Mouse (Mus musculus) liver, embryonic 14.5 days (tissue): ENCODE results near the gene Car6. TPM values are rescaled to one million over a fixed set of nuclear protein-coding genes. Genes with fewer than 3 reads are reported as not detected.

ENCODE experiments used
- ATAC-seq: fragments of 200-750 bp; cut with Nextera tagmentation; 2 replicates; pipeline ENCODE4 v1.8.0; 2017; ENCODE audit warnings: moderate number of reproducible peaks, mild to moderate bottlenecking, moderate library complexity; ENCODE audit not compliant: insufficient read depth
- DNase-seq, 3 experiments: peaks; one replicate each; pipeline ENCODE4 v3.0.0-alpha.2; 2012 to 2013; ENCODE audit warnings: low read depth in 3 of 3, low spot score in 3 of 3
- H3K27ac ChIP-seq: fragments of 300-500 bp; sonication (generic); 2 replicates; pipeline ENCODE4 v1.5.1; 2014; ENCODE audit warnings: moderate library complexity, mild to moderate bottlenecking, control low read depth, inconsistent platforms
- H3K27me3 ChIP-seq: fragments of 300-500 bp; sonication (generic); 2 replicates; pipeline ENCODE4 v1.6.1; 2014; ENCODE audit warnings: mild to moderate bottlenecking, low read length, moderate library complexity; ENCODE audit not compliant: control insufficient read depth, insufficient read depth
- H3K36me3 ChIP-seq: fragments of 300-500 bp; sonication (generic); replicated peaks from 2 replicates; pipeline ENCODE4 v1.6.1; 2014; ENCODE audit warnings: low read depth; ENCODE audit not compliant: control insufficient read depth, insufficient read depth
- H3K4me1 ChIP-seq, 2 experiments: fragments of 200-500 bp in 1 of 2; fragments of 300-500 bp in 1 of 2; sonication (generic) in 1 of 2; replicated peaks; 2 replicates each; pipeline ENCODE4 v1.6.1; 2012 to 2014; ENCODE audit warnings: antibody characterized with exemption in 1 of 2, inconsistent platforms in 1 of 2, low read length in 1 of 2; ENCODE audit not compliant: control insufficient read depth in 2 of 2, insufficient read depth in 2 of 2
- H3K4me2 ChIP-seq: fragments of 300-500 bp; sonication (generic); 2 replicates; pipeline ENCODE4 v1.6.1; 2014; ENCODE audit warnings: low read depth, mild to moderate bottlenecking, control low read depth, moderate library complexity
- H3K4me3 ChIP-seq, 2 experiments: fragments of 200-500 bp in 1 of 2; fragments of 300-500 bp in 1 of 2; sonication (generic) in 1 of 2; 2 replicates each; pipeline ENCODE4 v1.5.1; 2012 to 2014; ENCODE audit warnings: low read depth in 2 of 2, low read length in 2 of 2, mild to moderate bottlenecking in 2 of 2, control low read depth in 1 of 2, inconsistent platforms in 1 of 2, moderate library complexity in 1 of 2; ENCODE audit not compliant: insufficient read depth in 1 of 2
- H3K9ac ChIP-seq: fragments of 300-500 bp; sonication (generic); replicated peaks from 2 replicates; pipeline ENCODE4 v1.6.1; 2014; ENCODE audit warnings: mild to moderate bottlenecking, control low read depth, moderate library complexity
- H3K9me3 ChIP-seq: fragments of 300-500 bp; sonication (generic); 2 replicates; pipeline ENCODE4 v1.6.1; 2016; ENCODE audit warnings: low read length, mixed read lengths; ENCODE audit not compliant: control insufficient read depth
- CTCF ChIP-seq: IDR thresholded peaks from 2 replicates; pipeline ENCODE4 v1.5.1; 2016; ENCODE audit warnings: antibody characterized with exemption, low read depth, control low read depth
- EP300 ChIP-seq: IDR thresholded peaks from 2 replicates; pipeline ENCODE4 v1.6.1; 2016; ENCODE audit warnings: antibody characterized with exemption, low read depth
- WGBS: fragments of 180-500 bp; shearing (Covaris S2); extraction: QIAGEN DNeasy Blood & Tissue Kit; methylation state at CpG from one replicate; pipeline ENCODE4 v1.1.7; 2014; ENCODE audit not compliant: insufficient replicate concordance; 5-methylcytosine and 5-hydroxymethylcytosine counted together
- polyA plus RNA-seq, 2 experiments: library from polyadenylated mRNA; depleted of rRNA in 1 of 2; stranded (reverse) in 1 of 2; unstranded in 1 of 2; fragments of >200 nt; fragmentation: Nextera tagmentation in 1 of 2; extraction: Ambion mirVana in 1 of 2; gene quantifications; 2 replicates each; pipeline versions ENCODE4 v1.2.1 to v1.2.3; 2012 to 2014

Gene Car6
- polyA plus RNA-seq, 2 experiments, result 0.02 to 0.09 TPM

DNA sequence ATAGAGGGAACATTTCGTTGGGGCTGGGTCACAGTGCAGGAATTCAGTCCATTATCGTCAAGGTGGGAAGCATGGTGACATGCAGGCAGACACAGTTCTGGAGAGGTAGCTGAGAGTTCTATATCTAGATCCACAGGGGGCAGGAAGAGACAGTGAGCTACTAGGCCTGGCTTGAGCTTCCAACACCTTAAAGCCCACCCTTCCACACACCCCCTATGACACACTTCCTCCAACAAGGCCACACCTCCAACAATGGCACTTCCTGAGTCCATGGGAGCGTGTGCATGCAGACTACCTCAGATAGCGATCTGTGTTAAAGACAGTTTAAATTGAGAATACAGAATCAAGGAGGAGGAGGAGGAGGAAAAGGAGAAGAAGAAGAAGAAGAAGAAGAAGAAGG, 45.4 kb downstream of the Car6 start:
- H3K27me3 ChIP-seq, result no peaks in the 10 kb centered on the region
- H3K27ac ChIP-seq, result no peak overlapping the region
- TF ChIP-seq CTCF, result no peak
- TF ChIP-seq EP300, result no peak
- no peaks in the 10 kb centered on the region for H3K9me3 ChIP-seq
- 47% methylated on average over 4 of the region's 4 CpGs for WGBS
- DNase-seq (no peak), ATAC-seq (no peak)
- no peak overlapping the region for H3K4me2 ChIP-seq
- H3K4me3 ChIP-seq, result no peak overlapping the region
- H3K36me3 ChIP-seq, result no peaks in the 10 kb centered on the region
- H3K4me1 ChIP-seq, result peaks cover 0 to 9% of the 10 kb centered on the region in 2 experiments; a peak in 2 of 4 replicates
- H3K9ac ChIP-seq, result no peak overlapping the region

DNA sequence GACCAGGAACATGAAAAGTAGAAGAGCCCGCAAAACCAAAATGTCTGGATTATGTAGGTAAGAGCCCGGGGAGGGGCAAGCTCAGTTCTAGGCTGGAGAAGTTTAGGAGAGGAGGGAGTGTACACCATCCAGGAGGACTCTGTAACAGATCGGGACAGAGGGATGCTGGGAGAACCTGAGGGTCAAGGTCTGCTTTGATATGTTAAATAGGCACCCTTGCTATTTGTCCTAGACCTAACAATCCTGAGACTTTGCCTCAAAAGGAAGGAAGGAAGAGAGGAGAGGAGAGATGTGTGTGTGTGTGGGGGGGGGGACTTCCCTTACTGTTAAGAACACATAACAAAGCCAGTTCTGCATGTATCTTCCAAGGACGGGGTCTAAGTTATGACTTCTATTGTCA, 45.8 kb downstream of the Car6 start:
- Histone ChIP-seq H3K4me1 (peaks cover 0 to 9% of the 10 kb centered on the region in 2 experiments; a peak in 2 of 4 replicates), H3K36me3 (no peaks in the 10 kb centered on the region), H3K27me3 (no peaks in the 10 kb centered on the region), H3K9me3 (no peaks in the 10 kb centered on the region), H3K9ac (no peak overlapping the region), H3K27ac (no peak overlapping the region), H3K4me2 (no peak overlapping the region), H3K4me3 (no peak overlapping the region)
- TF ChIP-seq EP300 (no peak), CTCF (no peak)
- WGBS, result 64% methylated on average over 4 of the region's 4 CpGs
- ATAC-seq (no peak), DNase-seq (no peak)

DNA sequence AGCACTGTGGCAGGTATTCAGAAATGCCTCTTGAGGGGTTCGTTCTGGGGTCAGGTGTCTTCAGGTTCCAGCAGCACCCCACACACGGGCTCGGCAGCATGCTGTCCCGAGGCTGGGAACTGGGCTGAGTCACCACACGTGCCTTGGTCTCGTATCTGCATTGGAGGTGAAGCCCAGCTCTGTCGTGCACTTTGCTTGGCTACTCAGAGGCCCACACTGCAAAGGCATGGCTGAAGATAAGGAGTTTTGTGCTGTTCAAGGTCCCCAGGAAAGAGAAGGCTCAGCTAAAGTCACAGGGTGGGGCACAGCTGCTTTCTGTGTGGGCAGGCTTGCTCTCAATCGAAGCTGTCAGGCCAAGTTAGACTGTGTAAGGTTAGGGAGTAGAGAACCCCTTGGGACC, 48.6 kb downstream of the Car6 start:
- Histone ChIP-seq H3K27me3 (no peaks in the 10 kb centered on the region), H3K4me1 (peaks cover 0 to 9% of the 10 kb centered on the region in 2 experiments; a peak in 2 of 4 replicates), H3K4me2 (no peak overlapping the region), H3K9ac (no peak overlapping the region), H3K27ac (no peak overlapping the region), H3K4me3 (no peak overlapping the region), H3K9me3 (no peaks in the 10 kb centered on the region), H3K36me3 (no peaks in the 10 kb centered on the region)
- no peak for TF ChIP-seq CTCF
- no peak for TF ChIP-seq EP300
- 26% methylated on average over 8 of the region's 8 CpGs for WGBS
- DNase-seq (peak in 1 of 3 experiments; percentile 31), ATAC-seq (peak; percentile 84)

DNA sequence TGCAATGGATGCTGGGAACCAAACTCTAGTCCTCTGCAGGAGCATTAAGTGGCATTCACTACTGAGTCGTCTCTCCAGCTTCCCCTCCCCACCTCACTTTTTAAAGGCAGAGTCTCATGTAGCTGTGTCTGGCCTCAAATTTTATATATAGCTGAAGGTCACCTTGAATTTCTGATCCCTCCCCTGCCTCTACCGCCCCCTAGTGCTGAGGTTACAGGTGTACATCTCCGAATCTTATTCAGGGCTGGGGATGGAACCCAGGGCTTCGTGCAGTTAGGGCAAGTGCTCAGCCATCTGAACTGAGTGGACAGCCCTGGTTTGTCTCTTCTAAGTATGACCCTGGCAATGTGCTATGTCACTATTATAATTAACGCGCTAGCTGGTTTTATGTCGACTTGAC, 50.1 kb downstream of the Car6 start:
- no peak for TF ChIP-seq EP300
- TF ChIP-seq CTCF, result peak; percentile 53
- no peak for DNase-seq

DNA sequence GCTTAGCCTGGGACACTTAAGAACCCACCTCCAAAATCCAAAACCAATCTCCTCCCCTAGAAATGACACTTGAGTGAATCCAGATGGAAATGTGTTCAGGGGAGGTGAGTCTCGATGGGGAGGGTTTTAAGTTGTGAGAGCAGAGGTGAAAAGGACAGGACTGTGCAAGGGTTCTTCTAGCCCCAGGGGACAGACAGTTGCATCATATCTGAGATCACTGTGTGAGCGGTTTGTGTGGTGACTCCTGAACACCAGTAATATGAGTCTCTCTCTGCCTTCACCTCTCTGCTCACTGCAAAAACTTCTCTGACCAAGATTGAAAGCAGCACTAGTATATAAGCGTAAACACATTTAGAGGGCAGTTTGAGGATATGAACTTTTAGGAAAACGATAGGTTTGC, 54.8 kb downstream of the Car6 start:
- H3K4me1 ChIP-seq, result peaks cover 0 to 5% of the 10 kb centered on the region in 2 experiments; a peak in 2 of 4 replicates
- no peaks in the 10 kb centered on the region for H3K9me3 ChIP-seq
- no peak overlapping the region for H3K27ac ChIP-seq
- DNase-seq, result no peak
- H3K4me2 ChIP-seq, result no peak overlapping the region
- ATAC-seq, result no peak
- 63% methylated on average over 4 of the region's 4 CpGs for WGBS
- no peaks in the 10 kb centered on the region for H3K27me3 ChIP-seq
- no peak overlapping the region for H3K9ac ChIP-seq
- TF ChIP-seq CTCF, result no peak
- TF ChIP-seq EP300, result no peak
- no peaks in the 10 kb centered on the region for H3K36me3 ChIP-seq
- H3K4me3 ChIP-seq, result no peak overlapping the region

More for the DNA sequence above, 50.1 kb downstream of the Car6 start:
- WGBS, result 65% methylated on average over 7 of the region's 7 CpGs
- Histone ChIP-seq H3K9ac (no peak overlapping the region), H3K9me3 (no peaks in the 10 kb centered on the region), H3K27ac (no peak overlapping the region), H3K4me3 (no peak overlapping the region), H3K4me2 (no peak overlapping the region), H3K4me1 (peaks cover 0 to 12% of the 10 kb centered on the region in 2 experiments; a peak in 2 of 4 replicates), H3K36me3 (no peaks in the 10 kb centered on the region), H3K27me3 (no peaks in the 10 kb centered on the region)
- ATAC-seq, result no peak
